Mouse (Mus musculus): ENCODE measurements around the gene Grin3b. TPM values are rescaled to one million over a fixed set of nuclear protein-coding genes. Genes with fewer than 3 reads are reported as not detected.

Grin3b gene
- total RNA-seq, 2 experiments from 2014 or later = 0.12 to 0.30 TPM

DNA sequence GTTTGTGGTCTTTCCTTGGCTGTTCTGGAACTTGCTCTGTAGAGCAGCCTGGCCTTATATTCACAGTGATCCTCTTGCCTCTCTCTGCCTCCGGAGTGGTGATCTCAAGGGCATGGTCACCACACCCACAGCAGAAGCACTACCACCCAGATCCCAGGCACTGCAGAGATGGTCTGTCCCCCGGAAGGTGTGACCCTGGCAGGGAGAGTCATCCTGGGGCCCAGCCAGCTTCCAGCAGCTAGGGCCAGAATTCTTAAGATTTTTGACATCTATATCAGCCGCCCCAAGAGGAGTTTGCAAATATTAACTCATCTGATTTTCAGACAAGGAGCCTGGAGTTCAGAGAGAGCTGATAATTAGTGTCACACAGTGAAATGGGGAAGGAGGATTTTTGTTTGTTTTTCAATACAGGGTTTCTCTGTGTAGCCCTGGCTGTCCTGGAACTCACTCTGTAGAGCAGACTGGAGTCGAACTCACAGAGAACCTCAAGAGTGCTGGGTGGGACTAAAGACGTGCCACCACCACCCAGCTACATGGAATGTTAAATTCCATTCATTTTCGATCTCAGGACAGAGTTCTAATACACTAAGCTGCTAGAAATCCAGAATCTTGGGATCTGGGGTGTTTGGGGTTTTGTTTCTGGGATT is 15.8 kb downstream of the Grin3b start:
- DNase-seq = no peak
- intact Hi-C loops (cut with DNase I) = loop anchor here (10.0 kb wide), 1 partner anchor 128 kb away; the partner anchor contains the start of gene Stk11

DNA sequence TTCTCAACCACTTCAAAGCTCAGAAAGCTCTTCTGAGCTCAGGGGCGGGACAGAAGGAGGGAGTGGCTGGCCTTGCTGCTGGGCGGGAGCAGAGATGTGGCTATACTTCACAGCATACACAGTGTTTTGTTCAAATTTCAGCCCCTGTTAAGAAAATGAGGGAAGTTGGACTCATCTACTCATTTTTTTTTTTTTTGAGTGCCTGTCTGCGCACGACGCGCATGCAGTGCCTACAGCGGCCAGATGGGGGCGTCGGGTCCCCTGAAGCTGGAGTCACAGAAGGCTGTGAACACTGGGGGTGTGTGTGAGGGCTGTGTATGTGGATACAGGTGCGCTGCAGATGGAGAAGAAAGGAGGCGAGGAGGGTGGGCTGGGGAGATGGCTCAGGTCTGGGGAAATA is 16.4 kb downstream of the Grin3b start:
- intact Hi-C loops (cut with DNase I) = loop anchor here (10.0 kb wide), 1 partner anchor 128 kb away; the partner anchor contains the start of gene Stk11
- peak; percentile 91 for DNase-seq

DNA sequence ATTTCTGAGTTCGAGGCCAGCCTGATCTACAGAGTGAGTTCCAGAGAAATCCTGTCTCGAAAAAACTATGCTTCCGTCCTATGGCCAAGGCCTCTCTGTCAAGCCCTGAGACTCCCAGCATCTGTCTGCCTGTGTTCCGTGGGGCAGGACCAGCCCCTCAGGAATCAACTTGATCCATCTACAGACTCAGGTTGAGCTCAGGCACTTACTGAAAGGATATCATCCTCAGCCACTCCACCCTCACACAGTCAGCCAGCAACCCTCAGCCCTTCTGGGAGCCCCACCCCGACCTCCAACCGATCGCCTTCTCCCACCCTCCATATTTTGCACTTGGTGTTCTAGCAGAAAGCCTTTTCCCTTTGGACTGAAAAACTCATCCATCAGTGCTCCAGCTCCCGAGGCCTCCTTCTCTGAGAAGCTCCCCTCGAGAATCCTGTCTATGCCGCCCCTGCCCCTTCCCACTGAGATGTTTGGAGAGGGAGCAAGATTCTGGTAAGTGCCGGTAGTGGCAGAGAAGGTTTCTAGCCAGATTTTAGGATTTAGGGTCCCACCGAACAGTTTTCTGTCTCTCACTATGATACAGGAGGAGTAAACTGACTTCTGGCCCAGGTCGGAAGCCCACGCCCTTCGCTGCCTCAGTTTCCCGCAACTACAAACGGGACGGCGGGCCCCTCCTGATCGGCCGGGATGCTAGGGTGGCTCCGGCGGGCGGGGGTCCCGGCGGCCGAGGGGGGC is 17.4 kb downstream of the Grin3b start:
- no peak for DNase-seq
- intact Hi-C loops (cut with DNase I) = loop anchor here (10.0 kb wide), 1 partner anchor 127 kb away; the partner anchor contains the start of gene Stk11

DNA sequence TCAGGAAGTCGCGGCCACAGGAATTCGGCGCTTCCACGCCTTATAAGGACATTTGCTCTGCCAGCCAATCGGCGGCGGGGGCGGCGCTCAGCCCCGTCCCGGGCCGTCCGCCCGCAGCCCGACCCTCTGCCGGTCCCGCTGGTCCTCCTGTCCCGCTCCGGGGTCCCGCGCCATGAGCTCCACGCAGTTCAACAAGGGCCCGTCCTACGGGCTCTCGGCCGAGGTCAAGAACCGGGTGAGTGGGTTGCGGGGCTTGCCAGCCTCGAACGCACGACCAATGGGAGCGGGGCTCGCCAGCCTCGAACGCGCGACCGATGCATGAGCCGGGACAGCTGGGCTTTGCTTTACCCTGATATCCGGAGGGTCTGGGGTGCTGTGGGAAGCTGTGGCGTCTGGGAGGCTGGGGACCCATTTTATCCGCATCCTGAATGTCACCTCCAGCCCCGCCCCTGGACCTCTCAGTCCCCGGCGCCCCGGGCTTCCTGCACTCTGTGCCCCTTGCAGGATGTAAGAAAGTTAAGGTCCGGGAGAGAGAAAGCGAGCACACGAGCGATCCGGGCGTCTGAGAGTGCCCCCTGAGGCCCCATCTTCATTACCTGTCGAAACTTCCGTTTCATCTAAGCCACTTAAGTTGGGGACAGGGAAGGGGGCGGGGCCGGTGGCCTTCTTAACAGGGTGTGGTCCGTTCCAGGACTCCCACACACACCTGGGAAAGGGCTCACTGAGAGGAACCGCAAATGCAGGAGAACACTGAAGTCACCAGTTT is 18.2 kb downstream of the Grin3b start, which contains the start of gene Cnn2:
Gene Cnn2 (plus strand): TSS at position 79 of the 766 bp plus-strand sequence.
- DNase-seq = no peak
- intact Hi-C loops (cut with DNase I) = loop anchor here (10.0 kb wide), 1 partner anchor 126 kb away; the partner anchor contains the start of gene Stk11

DNA sequence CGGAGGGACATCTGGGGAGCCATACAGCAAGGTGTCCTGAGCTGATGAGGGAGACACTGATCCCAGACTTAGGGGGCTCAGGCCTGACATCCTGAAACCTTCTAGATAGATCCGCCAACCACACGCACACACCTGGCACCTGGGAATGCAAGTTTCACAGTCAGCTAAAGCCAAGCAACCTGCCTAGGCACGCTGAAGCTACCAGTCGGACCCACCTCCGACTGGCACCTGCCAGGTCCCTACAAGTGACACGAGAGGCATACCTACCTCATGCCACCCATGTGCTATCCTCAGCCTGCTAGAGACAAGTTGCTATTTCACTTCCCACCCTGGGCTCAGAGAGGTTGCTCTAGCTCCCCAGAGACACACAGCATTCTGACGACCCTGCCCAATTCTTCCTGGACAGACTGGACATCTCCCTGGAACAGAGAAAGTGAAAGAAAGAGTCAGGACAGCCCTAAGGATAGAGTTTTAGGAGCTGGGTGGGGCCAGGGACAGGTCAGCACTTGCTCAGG is 18.8 kb downstream of the Grin3b start:
- DNase-seq = no peak
- intact Hi-C loops (cut with DNase I) = loop anchor here (10.0 kb wide), 1 partner anchor 125 kb away; the partner anchor contains the start of gene Stk11

DNA sequence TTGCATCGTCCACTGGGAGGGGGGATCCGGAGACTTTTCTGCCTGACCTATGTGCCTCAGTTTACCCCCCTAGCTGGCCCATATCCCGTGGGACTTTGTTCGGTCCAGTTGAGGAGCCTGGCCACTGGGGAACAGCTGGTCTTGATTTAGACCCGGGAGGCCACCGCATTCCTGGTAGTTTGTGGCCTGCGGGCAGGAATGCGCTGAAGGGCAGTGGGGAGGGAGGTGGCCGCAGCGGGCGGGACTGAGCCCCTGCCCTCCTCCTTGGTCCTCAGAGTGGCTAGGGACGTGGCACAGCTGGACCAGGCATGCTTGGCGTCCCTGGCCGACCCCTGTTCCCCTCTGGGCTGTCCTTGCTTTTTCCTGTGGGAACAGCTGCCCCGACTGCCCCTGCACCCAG is 19.4 kb downstream of the Grin3b start:
- no peak for DNase-seq
- intact Hi-C loops (cut with DNase I) = loop anchor here (5.0 to 10.0 kb wide), 2 partner anchors 47 to 125 kb away; partner anchors contain the start of genes Polr2e and Stk11

DNA sequence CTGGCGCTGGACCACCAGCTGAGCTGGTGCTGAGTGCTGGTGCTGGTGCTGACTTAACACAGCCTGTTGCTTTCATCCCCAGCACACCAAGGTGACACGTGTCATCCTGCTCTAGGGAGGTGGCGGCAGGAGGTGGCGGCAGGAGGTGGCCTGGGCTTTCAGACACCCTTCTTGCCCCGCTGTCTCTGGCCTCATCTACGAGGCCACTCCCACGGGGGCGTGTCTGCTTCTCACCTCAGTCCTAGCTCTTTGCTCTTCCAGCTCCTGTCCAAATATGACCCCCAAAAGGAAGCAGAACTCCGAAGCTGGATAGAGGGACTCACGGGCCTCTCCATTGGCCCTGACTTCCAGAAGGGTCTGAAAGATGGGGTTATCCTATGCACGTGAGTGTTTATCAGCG is 20.6 kb downstream of the Grin3b start:
- intact Hi-C loops (cut with DNase I) = loop anchor here (5.0 kb wide), 1 partner anchor 46 kb away; the partner anchor contains the start of gene Polr2e

DNA sequence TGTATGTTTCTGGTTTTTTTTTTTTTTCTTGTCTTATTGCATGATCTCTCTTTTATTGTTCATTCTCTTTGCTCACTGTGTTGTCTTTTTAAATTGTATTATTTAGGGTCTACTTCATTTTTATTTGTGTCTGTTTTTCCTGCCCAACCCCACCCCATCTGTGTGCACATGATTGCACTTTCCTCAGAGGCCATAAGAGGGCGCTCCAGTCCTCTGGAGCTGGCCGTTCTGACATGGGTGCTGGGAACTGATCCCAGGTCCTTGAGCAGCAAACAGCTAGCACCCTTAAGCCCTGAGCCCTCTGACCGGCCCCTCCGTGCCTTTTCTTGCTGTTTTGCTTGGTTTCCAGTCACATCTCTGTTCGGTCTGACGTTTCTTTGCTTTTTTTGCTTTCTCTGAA is 21.0 kb downstream of the Grin3b start:
- intact Hi-C loops (cut with DNase I) = loop anchor here (5.0 kb wide), 1 partner anchor 46 kb away; the partner anchor contains the start of gene Polr2e
- no peak for DNase-seq

More for the DNA sequence above, 20.6 kb downstream of the Grin3b start:
- DNase-seq = no peak

DNA sequence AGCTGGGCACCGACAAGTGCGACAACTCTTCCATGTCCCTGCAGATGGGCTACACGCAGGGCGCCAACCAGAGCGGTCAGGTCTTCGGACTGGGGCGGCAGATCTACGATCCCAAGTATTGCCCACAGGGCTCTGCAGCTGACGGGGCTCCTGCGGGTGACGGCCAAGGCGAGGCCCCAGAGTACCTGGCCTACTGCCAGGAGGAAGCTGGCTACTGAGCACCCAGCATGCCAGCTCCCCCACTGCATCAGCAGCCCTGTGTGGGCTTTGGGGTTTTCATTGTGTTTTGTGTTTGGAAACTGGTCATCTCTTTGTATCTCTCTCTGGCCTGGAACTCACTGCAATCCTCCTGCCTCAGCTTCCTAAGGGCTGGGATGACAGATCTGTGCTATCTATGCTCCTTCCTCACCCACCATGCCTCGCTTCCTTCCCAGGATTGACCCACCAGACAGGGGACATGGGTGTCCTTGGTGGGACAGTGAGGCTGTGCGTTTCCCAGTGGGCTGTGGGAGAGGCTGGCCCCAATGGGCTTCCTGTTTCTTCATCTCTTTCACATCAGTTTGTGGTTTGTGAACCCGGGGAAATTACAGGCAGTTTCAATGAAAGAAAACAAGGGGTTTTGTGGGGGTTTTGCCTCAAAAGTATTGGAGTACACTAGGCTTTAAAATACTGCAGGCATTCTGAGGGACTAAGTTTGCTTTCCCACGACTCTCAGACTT is 24.0 kb downstream of the Grin3b start:
- DNase-seq = peak; percentile 46
- intact Hi-C loops (cut with DNase I) = loop anchor here (5.0 kb wide), 1 partner anchor 43 kb away; the partner anchor contains the start of gene Polr2e

DNA sequence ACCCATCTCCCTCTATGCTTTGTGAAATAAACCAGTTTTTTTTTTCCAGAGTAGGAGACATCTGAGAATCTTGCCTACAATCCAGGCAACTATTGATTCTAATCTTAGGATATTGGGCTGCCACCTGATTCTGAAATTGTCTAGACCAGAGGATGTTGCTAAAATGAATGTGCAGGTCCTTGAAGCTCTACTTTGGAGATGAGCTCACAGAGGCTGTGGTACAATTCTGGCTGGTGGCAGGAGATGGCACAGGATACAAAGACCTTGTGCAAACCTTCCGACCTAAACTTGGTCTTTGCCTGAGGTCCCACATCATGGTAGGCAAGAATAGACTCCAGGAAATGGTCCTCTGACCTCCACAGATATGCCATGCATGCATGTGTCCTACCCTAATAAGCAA is 25.1 kb downstream of the Grin3b start:
- DNase-seq = no peak
- intact Hi-C loops (cut with DNase I) = no loop called here

DNA sequence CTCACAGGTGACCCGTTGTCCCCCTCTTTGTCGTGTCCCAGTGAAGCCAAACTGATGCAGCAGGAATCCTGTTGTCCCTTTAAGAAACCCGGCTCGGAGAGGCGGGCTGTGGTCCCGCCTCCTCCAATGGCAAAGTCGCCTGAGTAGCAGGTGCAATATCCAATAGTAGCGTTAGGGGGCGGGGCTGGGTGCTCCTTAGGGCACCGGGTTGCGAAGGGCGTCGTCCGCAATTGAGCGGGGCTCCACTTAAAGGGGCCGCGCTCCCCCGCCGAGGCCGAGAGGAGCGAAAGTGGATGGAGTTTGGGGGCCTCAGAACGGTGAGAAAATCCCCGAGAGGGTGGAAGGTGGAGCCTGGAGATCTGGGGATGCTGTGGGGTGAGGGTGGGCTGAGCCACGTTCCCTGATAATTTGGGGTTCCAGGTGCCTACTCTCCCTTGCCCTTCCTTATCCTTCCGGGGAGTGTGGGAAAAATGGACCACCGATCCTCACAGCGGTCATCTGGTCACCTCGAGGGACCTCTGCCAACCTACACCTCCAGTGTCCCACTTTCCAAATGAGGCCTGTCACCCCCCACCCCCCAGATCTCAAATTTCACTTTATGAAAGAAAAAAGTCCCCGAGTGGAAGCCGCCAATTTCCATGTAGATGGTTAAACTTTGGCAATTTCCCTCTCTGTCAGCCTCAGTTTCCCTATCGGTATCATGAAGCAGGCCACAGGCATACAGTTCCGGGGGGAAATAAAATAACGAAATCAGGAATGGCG is 25.9 kb downstream of the Grin3b start, which contains the start of gene Abca7:
Gene Abca7 (plus strand): TSS at position 223 of the 762 bp plus-strand sequence.
- intact Hi-C loops (cut with DNase I) = no loop called here
- peak; percentile 99 for DNase-seq

DNA sequence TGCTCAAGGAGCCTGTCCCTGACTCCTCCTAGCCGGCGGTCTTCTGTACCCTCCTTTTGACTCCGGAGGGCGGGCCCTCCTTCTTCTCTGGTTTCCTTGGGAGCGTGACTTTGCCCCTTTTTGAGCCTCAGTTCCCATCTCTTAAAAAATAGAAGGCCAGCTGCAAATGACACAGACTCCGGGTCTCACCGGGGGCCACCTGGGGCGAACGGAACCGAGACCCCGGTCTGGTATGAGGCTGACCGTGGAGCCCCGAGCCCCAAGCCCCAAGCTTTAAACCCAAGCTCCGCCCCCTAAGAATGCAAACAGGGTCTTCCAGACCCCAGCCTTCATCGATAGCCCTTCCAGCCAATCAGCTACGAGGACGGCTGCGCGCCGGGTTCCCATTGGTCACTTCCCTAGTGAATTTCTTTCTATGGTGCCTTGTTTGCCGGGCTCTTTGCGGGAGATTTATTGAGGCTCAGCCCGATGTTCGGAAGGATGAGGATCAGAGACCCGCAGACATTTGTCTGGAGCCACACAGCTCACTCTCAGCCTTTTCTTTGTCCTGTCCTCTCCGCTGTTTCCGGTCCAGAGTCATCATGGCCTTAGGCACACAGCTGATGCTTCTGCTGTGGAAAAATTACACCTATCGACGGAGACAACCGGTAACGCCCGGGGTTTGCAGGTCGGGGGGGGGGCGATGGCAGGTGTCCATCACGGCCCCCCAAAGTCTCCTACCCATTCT is 26.7 kb downstream of the Grin3b start:
- intact Hi-C loops (cut with DNase I) = no loop called here
- DNase-seq = peak; percentile 84

DNA sequence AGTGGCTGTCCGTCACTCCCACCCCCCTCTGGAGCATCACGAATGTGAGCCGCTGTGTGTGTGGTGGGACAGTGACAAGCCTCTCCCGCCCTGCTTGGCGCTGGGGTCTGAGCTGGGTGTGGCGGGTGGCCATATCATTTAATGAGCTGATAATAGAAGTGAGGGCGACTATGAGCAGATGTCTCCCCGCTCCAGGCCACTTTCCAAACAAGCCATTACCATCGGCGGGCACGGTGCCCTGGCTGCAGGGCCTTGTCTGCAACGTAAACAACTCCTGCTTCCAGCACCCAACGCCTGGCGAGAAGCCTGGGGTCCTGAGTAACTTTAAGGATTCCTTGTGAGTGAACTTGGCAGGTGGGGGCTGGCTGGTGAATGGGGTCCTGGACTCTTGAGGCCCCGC is 27.3 kb downstream of the Grin3b start:
- DNase-seq = peak; percentile 85
- intact Hi-C loops (cut with DNase I) = no loop called here

DNA sequence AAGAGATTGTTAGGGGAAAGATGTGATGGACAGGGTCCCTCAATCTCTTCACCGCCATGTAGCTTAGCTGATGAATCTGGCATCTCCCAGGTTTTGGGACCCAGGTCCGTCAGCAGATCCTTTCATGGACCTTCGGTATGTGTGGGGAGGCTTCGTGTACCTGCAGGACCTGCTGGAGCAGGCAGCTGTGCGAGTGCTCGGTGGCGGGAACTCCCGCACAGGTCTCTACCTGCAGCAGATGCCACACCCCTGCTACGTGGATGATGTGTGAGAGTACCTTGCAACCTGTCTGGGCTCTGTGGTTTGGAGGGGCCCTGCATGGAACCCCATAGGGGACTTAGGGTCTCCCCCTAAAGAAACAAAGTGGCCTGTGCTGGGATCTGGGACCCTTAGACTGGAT is 31.4 kb downstream of the Grin3b start:
- intact Hi-C loops (cut with DNase I) = no loop called here
- no peak for DNase-seq

DNA sequence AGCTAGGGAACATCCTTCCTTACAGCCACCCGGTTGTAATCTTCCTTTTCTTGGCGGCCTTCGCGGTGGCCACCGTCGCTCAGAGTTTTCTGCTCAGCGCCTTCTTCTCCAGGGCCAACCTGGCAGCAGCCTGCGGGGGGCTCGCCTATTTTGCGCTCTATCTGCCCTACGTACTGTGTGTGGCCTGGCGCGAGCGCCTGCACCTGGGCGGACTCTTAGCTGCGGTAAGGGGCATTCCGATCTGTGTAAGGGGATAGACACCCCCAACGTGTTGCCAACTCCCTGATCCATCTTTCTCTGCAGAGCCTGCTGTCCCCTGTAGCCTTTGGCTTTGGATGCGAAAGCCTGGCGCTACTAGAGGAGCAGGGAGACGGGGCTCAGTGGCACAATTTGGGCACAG is 32.3 kb downstream of the Grin3b start:
- intact Hi-C loops (cut with DNase I) = no loop called here
- no peak for DNase-seq

DNA sequence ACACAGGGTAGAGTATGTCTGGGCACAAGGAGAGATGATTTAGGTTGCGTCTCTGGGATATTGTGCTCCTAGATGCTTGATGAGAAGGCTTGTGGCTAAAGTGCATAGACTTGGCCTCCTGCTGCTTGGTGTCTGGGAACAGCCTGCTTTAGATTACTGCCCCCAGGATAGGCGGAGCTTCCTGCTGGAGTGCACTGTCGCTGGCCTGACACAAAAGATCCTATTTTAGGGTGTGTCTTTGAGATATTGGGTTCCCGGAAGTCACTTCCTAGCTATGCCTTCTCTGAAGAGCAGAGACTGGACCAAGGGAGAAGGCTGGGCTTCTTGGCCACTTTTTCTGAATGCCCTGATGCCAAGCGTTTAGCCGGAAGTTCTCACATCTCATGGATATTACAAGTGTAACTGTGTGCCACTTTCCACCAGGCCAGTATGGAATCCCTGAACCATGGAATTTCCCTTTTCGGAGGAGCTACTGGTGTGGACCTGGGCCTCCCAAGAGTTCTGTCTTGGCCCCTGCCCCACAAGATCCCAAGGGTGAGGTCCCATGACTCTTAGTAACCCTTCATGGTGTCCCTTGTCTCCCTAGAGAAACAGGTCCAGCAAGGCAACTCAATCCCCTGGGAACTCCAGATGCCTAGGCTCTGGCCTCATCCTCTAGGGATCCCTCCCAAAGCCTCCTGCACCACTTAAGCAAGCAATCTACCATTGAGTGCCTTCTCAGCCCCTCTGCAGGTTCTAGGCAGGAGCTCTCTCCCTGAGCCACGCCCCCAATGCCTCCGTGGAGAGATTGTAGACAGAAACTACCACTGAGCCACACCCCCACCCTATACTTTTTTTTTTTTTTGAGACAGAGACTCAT is 33.1 kb downstream of the Grin3b start:
- intact Hi-C loops (cut with DNase I) = no loop called here

DNA sequence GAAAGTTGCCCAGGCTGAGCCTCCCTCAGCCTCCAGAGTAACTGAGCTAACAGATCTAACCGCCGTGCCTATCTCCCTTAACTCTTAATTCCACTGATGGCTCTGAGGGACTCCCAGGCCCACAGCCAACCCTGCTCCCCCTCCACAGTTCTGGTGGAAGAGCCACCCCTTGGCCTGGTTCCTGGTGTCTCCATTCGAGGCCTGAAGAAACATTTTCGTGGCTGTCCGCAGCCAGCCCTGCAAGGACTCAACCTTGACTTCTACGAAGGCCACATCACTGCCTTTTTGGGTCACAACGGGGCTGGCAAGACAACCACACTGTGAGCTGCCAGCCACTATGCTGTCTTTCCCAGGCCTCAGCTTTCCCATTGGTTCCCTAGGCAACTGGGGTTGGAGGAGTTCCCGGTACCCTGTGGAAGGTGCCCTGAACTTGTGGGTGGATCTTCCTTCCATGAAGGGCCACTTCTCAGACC is 33.8 kb downstream of the Grin3b start:
- intact Hi-C loops (cut with DNase I) = no loop called here
- DNase-seq = no peak

More for the DNA sequence above, 33.1 kb downstream of the Grin3b start:
- DNase-seq = no peak

Measured in left cerebral cortex, postnatal 4 days (tissue).